Mouse (Mus musculus) kidney, embryonic 14.5 days (tissue): Measurements from ENCODE around the gene Folh1. TPM values are rescaled to one million over a fixed set of nuclear protein-coding genes. Genes with fewer than 3 reads are reported as not detected.

Experiments
- ATAC-seq: fragments of 200-750 bp; cut with Nextera tagmentation; 2 replicates; pipeline ENCODE4 v1.8.0; 2017; ENCODE audit warnings: moderate number of reproducible peaks, mild to moderate bottlenecking, moderate TSS enrichment, moderate library complexity; ENCODE audit not compliant: low FRiP score, low TSS enrichment
- H3K27ac ChIP-seq: fragments of 300-500 bp; sonication (generic); 2 replicates; pipeline ENCODE4 v1.5.1; 2014; ENCODE audit warnings: low read depth, mild to moderate bottlenecking, low read length, moderate library complexity, mixed read lengths
- H3K27me3 ChIP-seq: fragments of 300-500 bp; sonication (generic); 2 replicates; pipeline ENCODE4 v1.6.1; 2014; ENCODE audit warnings: mild to moderate bottlenecking, low read length; ENCODE audit not compliant: control insufficient read depth, insufficient read depth
- H3K36me3 ChIP-seq: fragments of 300-500 bp; sonication (generic); 2 replicates; pipeline ENCODE4 v1.6.1; 2014; ENCODE audit warnings: low read length, mixed read lengths; ENCODE audit not compliant: control insufficient read depth, insufficient read depth
- H3K4me1 ChIP-seq: fragments of 300-500 bp; sonication (generic); 2 replicates; pipeline ENCODE4 v1.6.1; 2014; ENCODE audit warnings: low read length, mixed read lengths; ENCODE audit not compliant: control insufficient read depth, insufficient read depth
- H3K4me2 ChIP-seq: fragments of 300-500 bp; sonication (generic); replicated peaks from 2 replicates; pipeline ENCODE4 v1.6.1; 2014; ENCODE audit warnings: low read depth, mild to moderate bottlenecking, low read length
- H3K4me3 ChIP-seq: fragments of 300-500 bp; sonication (generic); 2 replicates; pipeline ENCODE4 v1.5.1; 2014; ENCODE audit warnings: mild to moderate bottlenecking, low read length
- H3K9ac ChIP-seq: fragments of 300-500 bp; sonication (generic); 2 replicates; pipeline ENCODE4 v1.6.1; 2014; ENCODE audit warnings: low read depth, mild to moderate bottlenecking, low read length, moderate library complexity
- H3K9me3 ChIP-seq: fragments of 300-500 bp; sonication (generic); 2 replicates; pipeline ENCODE4 v1.6.1; 2016; ENCODE audit warnings: low read length; ENCODE audit not compliant: control insufficient read depth
- polyA plus RNA-seq: library from polyadenylated mRNA; unstranded; fragments of >200 nt; fragmentation: Nextera tagmentation; extraction: Ambion mirVana; gene quantifications from 2 replicates; pipeline ENCODE4 v1.2.1, GENCODE M21; 2014

Gene Folh1
- polyA plus RNA-seq, 1 experiment from 2014 or later: 0.08 TPM

DNA sequence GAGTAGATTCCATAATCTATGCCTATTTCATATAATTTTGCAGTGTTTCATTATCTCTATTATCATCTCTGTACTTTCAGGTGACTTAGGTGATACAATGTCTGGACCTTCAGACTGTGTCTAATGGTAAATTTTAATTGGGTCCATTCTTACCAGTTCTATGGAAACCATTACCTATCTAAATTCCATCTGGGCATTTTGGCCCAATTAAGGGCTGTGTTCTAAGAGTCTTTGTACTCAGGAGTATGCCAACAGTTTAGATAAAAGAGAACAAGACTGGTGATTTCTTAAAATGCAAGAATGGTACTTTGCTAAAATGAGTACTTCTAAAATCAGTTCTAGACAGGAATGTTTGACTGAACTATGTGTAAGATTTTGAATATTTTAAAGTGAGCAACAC, 87.7 kb downstream of the Folh1 start, which contains the start of gene Olfr292:
Gene Olfr292 (plus strand): TSS at position 301 of the 400 bp plus-strand sequence.
- Histone ChIP-seq H3K9me3 (no peaks in the 10 kb centered on the region), H3K36me3 (no peaks in the 10 kb centered on the region), H3K27me3 (no peaks in the 10 kb centered on the region), H3K4me3 (no peak within 1 kb of the TSS), H3K4me2 (no peak within 1 kb of the TSS), H3K9ac (no peak within 1 kb of the TSS), H3K4me1 (no peaks in the 10 kb centered on the region), H3K27ac (no peak within 1 kb of the TSS)
- ATAC-seq: no peak

Other genes with a start within 250 kb of the Folh1 start
- gene Olfr295, start 192.1 kb downstream of the Folh1 start, polyA plus RNA-seq: not detected in 2 replicates
- not detected in 2 replicates for gene Olfr294, start 159.3 kb downstream of the Folh1 start, polyA plus RNA-seq
- gene Olfr293, start 126.9 kb downstream of the Folh1 start, polyA plus RNA-seq: not detected in 2 replicates
- not detected in 2 replicates for gene Olfr292, start 87.6 kb downstream of the Folh1 start, polyA plus RNA-seq
- not detected in 2 replicates for gene Vmn2r77, start 19.1 kb upstream of the Folh1 start, polyA plus RNA-seq
- gene Vmn2r78, start 139.2 kb upstream of the Folh1 start, polyA plus RNA-seq: not detected in 2 replicates
- not detected in 2 replicates for gene Vmn2r79, start 220.2 kb upstream of the Folh1 start, polyA plus RNA-seq